Mouse (Mus musculus) kidney, adult 8-10 months (tissue): ENCODE measurements around the gene Efcab7.
A peak's percentile ranks its signal among the peaks of the same experiment; 100 is the strongest.

Experiments
- DNase-seq, 2 experiments: peaks; one replicate each; pipeline ENCODE4 v3.0.0; 2022

Gene Efcab7

GRCm38 (mm10) chr4:99829094-99830073, at the start of gene Efcab7:
Efcab7 (plus strand) TSS chr4:99829198.
- peak; percentile 71 to 84 for DNase-seq

- DNase-seq: no peak
These were observed 36.6 kb upstream of the Efcab7 start for GRCm38 (mm10) chr4:99792365-99792764.

- no peak for DNase-seq
These were observed 12.1 kb upstream of the Efcab7 start for GRCm38 (mm10) chr4:99816697-99817460.

- DNase-seq: no peak
These were observed 661 bp upstream of the Efcab7 start for GRCm38 (mm10) chr4:99828337-99828736.

GRCm38 (mm10) chr4:99828739-99829093, 282 bp upstream of the Efcab7 start:
- no peak for DNase-seq

GRCm38 (mm10) chr4:99881882-99882281, 52.9 kb downstream of the Efcab7 start:
- DNase-seq: no peak

GRCm38 (mm10) chr4:99882405-99882804, 53.4 kb downstream of the Efcab7 start:
- no peak for DNase-seq

- DNase-seq: no peak
These were observed 85.0 kb downstream of the Efcab7 start for GRCm38 (mm10) chr4:99913894-99914451.

GRCm38 (mm10) chr4:99926380-99926779, 97.4 kb downstream of the Efcab7 start:
- no peak for DNase-seq

- DNase-seq: no peak
These were observed 99.5 kb downstream of the Efcab7 start for GRCm38 (mm10) chr4:99928521-99928920.

GRCm38 (mm10) chr4:99929149-99929612, 100.2 kb downstream of the Efcab7 start, which contains the start of gene Pgm1:
Pgm1 (plus strand) TSS chr4:99929414.
- DNase-seq: peak; percentile 93 to 95

- DNase-seq: peak; percentile 88 to 93
These were observed 100.9 kb downstream of the Efcab7 start, which contains the start of gene Itgb3bp for GRCm38 (mm10) chr4:99929613-99930517. Itgb3bp (minus strand) TSS chr4:99929813.

- no peak for DNase-seq
These were observed 101.7 kb downstream of the Efcab7 start for GRCm38 (mm10) chr4:99930518-99931239.

- no peak for DNase-seq
These were observed 102.2 kb downstream of the Efcab7 start for GRCm38 (mm10) chr4:99931240-99931580.

- DNase-seq: no peak
These were observed 102.8 kb downstream of the Efcab7 start for GRCm38 (mm10) chr4:99931807-99932206.

GRCm38 (mm10) chr4:99934859-99935258, 105.9 kb downstream of the Efcab7 start:
- no peak for DNase-seq

GRCm38 (mm10) chr4:99936278-99936677, 107.3 kb downstream of the Efcab7 start:
- DNase-seq: no peak

- DNase-seq: no peak
These were observed 110.9 kb downstream of the Efcab7 start for GRCm38 (mm10) chr4:99939711-99940505.

- DNase-seq: peak in 1 of 2 experiments; percentile 34
These were observed 112.8 kb downstream of the Efcab7 start for GRCm38 (mm10) chr4:99941655-99942414.

GRCm38 (mm10) chr4:99944606-99945005, 115.6 kb downstream of the Efcab7 start:
- DNase-seq: no peak
